Mouse (Mus musculus) T-helper 2 cell (primary cell): ENCODE measurements around the gene Olfr71.

Experiments
- in situ Hi-C: fragments of 300-600 bp; cut with MboI, MseI; formaldehyde crosslinking; loops from one replicate; pipeline ENCODE4 v1.15.1; 2025; ENCODE audit warnings: high pct_unique_total_duplicates

Olfr71 gene

DNA sequence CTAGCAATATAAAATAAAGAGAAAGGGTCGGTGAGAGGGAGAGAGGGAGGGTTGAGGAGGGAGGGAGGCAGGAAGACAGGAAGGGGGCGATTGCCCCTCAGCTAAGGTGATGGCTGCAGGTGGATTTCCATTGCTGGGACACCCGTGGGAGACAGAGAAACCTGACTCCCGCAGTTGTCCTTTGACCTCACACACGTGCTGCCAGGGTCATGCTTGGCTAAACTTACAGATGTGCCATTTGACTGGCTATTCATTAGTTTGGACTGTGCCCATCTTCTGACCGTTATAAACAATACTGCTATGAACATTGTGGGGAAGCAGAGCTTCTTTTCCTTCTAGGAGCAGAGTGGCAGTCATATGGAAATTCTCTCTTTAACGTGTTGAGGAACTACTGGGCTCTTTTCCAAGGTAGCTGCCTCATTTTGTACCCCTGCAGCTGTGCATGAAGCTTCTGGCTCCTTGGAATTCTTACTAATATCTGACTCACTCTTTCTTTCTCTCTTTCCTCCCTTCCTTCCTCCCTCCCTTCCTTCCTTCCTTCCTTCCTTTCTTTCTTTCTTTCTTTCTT is 3.7 kb upstream of the Olfr71 start:
- in situ Hi-C loops = no loop called here

- in situ Hi-C loops = no loop called here
These were observed 1.8 kb upstream of the Olfr71 start for GRCm38 (mm10) chr4:43711821-43712220.

DNA sequence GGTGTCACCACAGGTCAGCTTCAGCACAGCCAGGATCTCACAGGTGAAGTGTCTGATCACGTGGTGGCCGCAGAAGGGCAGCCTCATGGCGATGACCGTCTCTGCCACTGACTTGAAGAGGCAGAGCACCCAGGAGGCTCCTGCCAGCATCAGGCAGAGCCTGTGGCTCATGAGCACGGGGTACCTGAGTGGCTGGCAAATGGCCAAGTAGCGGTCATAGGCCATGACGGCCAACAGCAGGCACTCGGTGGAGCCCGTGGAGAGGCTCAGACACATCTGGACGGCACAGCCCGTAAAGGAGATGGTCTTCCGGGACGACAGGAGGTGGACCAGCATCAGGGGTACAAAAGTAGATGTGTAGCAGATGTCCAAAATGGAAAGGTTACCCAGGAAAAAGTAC is 4.1 kb downstream of the Olfr71 start:
- in situ Hi-C loops = loop anchor here (5.0 kb wide), 1 partner anchor 74 kb away; the partner anchor contains the start of gene Npr2

- in situ Hi-C loops = no loop called here
These were observed 6.2 kb downstream of the Olfr71 start for GRCm38 (mm10) chr4:43703851-43704250.

GRCm38 (mm10) chr4:43703439-43703838 is 6.6 kb downstream of the Olfr71 start:
- in situ Hi-C loops = no loop called here

DNA sequence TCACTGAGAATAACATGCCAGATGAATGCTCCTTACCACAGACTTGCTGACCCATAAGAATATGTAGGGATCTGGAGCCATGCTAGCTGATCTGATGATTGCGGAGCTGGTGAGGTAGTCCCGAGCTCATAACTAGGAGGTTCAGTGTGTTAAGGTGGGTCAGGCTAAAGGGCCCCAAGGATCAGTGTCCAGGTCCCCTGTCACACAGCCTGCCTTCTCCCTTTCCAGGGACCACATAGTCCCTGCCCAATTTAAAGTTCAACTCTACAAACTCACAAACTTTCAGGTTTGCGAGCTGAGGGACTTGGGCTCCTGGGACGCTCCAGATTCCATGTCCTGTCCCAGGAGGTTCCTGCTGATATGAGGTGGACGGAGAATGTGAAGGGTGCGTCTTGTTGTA is 9.3 kb downstream of the Olfr71 start, which contains the start of gene Olfr70:
Gene Olfr70, minus strand, starts transcription at position 101 of the 400 bp plus-strand sequence.
- in situ Hi-C loops = no loop called here

DNA sequence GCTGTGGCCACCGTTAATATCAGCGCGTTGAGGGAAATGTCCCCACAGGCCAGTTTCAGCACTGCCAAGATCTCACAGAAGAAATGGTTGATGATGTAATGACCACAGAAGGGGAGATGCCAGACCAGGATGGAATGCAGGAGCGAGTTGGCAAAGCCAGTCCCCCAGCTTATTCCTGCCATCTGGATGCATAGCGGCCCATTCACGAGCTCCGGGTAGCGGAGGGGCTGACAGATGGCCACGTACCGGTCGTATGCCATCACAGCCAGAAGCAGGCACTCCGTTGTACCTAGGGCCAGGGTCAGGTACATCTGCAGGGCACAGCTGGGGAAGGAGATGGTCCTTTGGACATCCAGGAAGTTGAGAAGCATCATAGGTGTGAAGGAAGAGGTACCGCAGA is 13.5 kb downstream of the Olfr71 start:
- in situ Hi-C loops = no loop called here

GRCm38 (mm10) chr4:43695249-43695671 is 14.8 kb downstream of the Olfr71 start:
- in situ Hi-C loops = no loop called here

GRCm38 (mm10) chr4:43694439-43695248 is 15.4 kb downstream of the Olfr71 start:
- in situ Hi-C loops = no loop called here

DNA sequence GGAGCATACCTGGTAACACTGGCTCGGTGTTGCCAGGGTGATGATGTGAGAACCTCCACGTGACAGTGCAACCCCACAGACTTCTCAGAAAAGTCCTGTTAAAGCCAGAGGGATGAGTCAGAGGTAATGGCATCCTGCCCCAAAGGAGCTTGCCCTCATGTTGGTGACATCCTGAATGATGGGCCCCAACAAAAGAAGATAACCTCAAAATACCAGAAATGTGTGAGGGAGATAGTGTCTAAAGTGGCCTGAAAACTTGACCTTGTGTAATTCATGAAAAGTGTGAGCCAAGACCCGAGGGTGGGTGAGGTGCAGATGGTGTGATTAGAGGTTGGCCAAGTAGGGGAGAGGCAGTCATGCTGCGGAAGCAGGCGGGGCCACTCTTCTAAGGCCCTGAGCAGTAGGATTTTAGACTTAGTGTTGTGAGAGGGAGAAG is 16.2 kb downstream of the Olfr71 start:
- in situ Hi-C loops = no loop called here

DNA sequence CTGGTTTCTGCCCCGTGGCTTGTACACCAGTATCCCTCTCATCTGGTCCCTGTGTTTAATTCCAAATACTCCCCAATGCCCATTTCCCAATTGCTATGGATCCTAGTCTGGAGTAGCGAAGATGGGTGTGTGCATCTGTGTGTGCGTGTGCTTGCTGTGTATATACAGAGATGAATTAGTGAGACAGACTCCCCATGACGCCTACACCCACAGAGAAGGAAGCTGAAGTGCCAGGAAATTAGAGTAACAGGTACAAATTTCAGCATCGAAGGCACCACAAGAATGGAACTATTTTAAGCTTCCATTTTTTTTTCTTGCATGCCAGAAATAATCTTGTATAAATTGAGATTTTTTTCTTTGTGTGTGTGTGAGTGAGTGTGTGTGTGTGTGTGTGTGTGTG is 19.0 kb downstream of the Olfr71 start:
- in situ Hi-C loops = no loop called here

DNA sequence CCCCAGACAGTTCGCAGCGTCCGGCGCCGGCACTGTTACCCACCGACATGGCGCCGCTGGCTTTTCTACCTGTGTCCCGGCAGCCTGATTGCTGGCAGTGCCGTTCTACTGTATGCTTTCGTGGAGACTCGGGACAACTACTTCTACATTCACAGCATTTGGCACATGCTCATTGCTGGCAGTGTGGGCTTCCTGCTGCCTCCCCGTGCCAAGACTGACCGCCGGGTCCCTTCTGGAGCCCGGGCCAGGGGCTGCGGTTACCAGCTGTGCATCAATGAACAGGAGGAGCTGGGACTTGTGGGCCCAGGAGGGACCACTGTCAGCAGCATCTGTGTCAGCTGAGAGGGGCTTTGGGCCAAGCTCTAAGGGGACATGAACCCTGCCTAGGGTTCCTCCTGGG is 20.0 kb downstream of the Olfr71 start:
- in situ Hi-C loops = no loop called here

DNA sequence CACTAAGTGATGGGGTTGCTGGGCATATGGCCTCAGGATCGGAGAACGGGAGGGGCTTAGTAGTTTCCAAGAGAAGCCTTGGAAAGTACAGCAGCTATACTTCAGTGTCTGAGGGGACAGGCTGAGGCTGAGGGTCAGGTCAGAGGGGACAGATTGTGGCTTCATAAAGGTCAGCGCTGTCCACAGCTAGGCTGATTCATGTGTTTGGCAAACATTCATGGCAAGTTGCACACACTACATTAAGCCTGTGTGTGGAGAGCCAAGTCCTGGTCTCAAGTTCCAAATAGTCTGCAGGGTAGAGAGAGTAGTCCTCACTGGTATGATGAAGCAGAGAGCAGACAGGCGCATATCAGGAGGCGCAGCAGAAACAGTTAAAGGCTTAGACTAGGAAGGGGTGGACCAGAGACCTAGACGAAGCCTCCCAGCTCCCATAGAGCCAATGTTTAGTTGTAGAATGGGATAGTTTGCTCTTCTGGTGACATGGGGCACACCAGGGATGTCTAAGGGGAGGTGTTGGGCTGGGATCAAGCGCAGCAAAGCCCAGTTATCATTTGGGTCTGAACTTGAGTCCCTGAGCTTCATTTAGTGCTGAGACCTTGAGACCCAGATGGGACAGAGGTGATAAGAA is 30.5 kb downstream of the Olfr71 start:
- in situ Hi-C loops = no loop called here

DNA sequence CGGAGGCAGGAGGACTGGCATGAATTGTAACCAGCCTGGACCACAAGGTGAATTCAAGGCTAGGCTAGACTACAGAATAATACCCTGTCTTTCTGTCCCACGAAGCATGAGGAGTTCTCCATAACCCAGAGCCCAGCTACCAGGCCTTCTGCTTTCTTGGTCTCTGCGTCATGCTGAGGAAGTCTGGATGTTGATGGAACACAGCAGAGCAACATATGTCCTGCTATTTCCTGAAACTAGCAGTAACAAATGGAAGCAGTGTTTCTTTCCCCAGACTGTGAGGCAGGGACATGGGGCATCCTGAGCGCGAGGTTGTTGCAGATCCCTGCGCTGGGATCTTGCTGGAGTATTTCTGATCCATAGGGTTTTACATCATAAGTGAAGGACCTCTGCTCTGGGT is 31.5 kb downstream of the Olfr71 start:
- in situ Hi-C loops = no loop called here

GRCm38 (mm10) chr4:43675608-43676007 is 34.4 kb downstream of the Olfr71 start:
- in situ Hi-C loops = no loop called here

DNA sequence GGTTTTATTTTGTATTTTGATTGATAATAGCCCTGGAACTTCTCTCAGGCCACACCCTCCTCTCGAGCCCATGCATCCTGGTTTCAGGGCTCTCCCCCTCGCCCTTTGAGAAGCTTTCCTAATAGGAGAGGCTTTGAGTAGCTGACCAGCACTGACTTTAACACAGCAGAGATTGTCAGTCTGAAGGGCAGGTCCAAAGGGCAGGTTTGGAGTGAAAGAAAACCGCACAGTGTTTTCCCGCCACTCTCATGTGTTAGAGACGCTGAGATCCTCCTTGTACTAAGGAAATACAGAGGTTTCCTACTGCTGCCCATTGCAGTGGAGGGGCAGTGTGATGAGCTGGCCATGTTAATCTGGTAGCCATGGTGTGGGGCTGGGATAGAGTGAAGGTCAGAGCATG is 35.1 kb downstream of the Olfr71 start:
- in situ Hi-C loops = no loop called here

DNA sequence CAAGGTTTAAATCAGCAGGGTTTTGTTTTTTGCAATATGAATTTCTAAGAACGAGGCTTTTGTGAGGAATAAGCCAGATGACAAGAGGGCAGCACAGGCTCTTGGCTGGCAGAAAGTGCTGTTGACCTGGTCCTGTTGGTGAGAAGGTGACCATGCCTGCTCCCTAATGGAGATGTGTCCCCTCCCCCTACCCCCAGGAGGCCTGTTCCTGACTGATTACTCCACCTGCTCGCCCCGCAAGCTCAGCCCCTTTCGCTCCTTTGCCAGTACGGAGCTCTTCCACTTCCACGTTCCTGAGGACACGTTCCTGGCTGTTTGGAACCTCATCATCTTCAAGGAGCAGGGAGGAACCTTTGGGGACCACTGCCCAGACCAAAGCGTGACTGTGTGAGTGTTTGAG is 36.4 kb downstream of the Olfr71 start:
- in situ Hi-C loops = no loop called here

DNA sequence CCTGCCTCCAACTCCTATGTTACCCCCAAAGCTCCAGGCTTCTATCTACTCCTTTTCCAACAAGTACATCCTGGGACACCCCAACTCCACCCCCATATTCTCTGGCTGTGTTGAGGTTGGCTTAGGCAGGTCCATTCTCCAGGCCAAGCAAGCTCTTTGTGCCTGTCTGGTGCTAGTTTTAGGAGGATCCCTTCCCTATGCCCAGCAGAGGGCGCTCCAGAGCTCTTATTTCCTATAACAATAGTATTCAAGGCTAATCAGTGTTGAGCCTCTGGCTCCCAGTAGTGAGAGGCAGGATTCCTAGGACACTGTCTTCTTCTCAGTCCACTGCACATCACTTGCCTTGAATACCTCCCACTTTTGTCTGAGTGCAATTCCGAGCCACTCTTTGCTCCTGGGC is 38.0 kb downstream of the Olfr71 start:
- in situ Hi-C loops = no loop called here

GRCm38 (mm10) chr4:43669428-43669794 is 40.6 kb downstream of the Olfr71 start:
- in situ Hi-C loops = no loop called here

- in situ Hi-C loops = no loop called here
These were observed 41.1 kb downstream of the Olfr71 start, which contains the start of the genes Tmem8b and Fam221b for GRCm38 (mm10) chr4:43668782-43669427. Gene Tmem8b (plus strand): TSS chr4:43668971. Gene Fam221b (minus strand): TSS chr4:43669145.

- in situ Hi-C loops = no loop called here
These were observed 43.6 kb downstream of the Olfr71 start for GRCm38 (mm10) chr4:43666412-43666811.

GRCm38 (mm10) chr4:43657146-43657545 is 52.9 kb downstream of the Olfr71 start:
- in situ Hi-C loops = loop anchor here (5.0 kb wide), 1 partner anchor 80 kb away; the partner anchor contains the start of genes Gba2 and Rgp1
